Mouse (Mus musculus): Measurements from ENCODE around the gene Cdk2ap2.

GRCm38 (mm10) chr19:4066877-4067276 is 30.1 kb upstream of the Cdk2ap2 start:
- TF ChIP-seq EP300 (optimal IDR thresholded peaks at IDR 0.05) = no peak
- TF ChIP-seq CTCF (IDR thresholded peaks at IDR 0.05; ENCODE audit: low read depth) = no peak
